Mouse (Mus musculus): ENCODE measurements around the gene Sptbn4. TPM values are rescaled to one million over a fixed set of nuclear protein-coding genes. Genes with fewer than 3 reads are reported as not detected.
A peak's percentile ranks its signal among the peaks of the same experiment; 100 is the strongest.

The Sptbn4 gene
- total RNA-seq, 1 experiment, result 9.1 TPM

- Histone ChIP-seq H3K9me3 (ENCODE audit: control insufficient read depth, insufficient read depth, low read depth, low read length) (no peaks in the 10 kb centered on the region), H3K4me1 (ENCODE audit: control insufficient read depth in 2 of 2, insufficient read depth in 2 of 2, low read length in 2 of 2, poor library complexity in 1 of 2) (peaks cover 14 to 24% of the 10 kb centered on the region in 2 experiments; a peak in 3 of 4 replicates), H3K27ac (ENCODE audit: insufficient read depth, low read depth, low read length, poor library complexity, severe bottlenecking) (peak overlapping the region; percentile 91), H3K4me3 (ENCODE audit: insufficient read depth in 1 of 2, low read depth in 1 of 2, low read length in 2 of 2, poor library complexity in 1 of 2, severe bottlenecking in 1 of 2) (peak overlapping the region; percentile 69 to 76), H3K9ac (ENCODE audit: insufficient read depth, low read depth, low read length, poor library complexity, severe bottlenecking) (peak overlapping the region; percentile 87), H3K36me3 (ENCODE audit: control insufficient read depth, insufficient read depth, low read length, poor library complexity, severe bottlenecking) (peaks cover 8% of the 10 kb centered on the region; the same call in 1 of the 2 replicates)
- TF ChIP-seq ZNF384 (IDR thresholded peaks at IDR 0.05; ENCODE audit: low read depth, low read length) (0 out of 2 replicates have a peak, but pooled peaks have one; percentile 3), CHD2 (IDR thresholded peaks at IDR 0.05; ENCODE audit: low read depth, low read length) (0 out of 2 replicates have a peak, but pooled peaks have one; percentile 4), MAFK (IDR thresholded peaks at IDR 0.05; ENCODE audit: insufficient read depth, low read depth, low read length) (no peak), HCFC1 (IDR thresholded peaks at IDR 0.05; ENCODE audit: borderline replicate concordance, insufficient read depth, low read length) (no peak), ZC3H11A (IDR thresholded peaks at IDR 0.05; ENCODE audit: borderline replicate concordance, low read depth, low read length) (no peak)
- in situ Hi-C loops (cut with MboI; ENCODE audit: low sequenced_read_pairs in 2 of 2, unreplicated experiment in 2 of 2), result no loop called here
- peak; percentile 100 for DNase-seq (ENCODE audit: low read depth, low spot score)
Measured at GRCm38 (mm10) chr7:27330709-27331540, 116.6 kb downstream of the Sptbn4 start.

GRCm38 (mm10) chr7:27329981-27330380, 117.5 kb downstream of the Sptbn4 start:
- no peaks in the 10 kb centered on the region for H3K9me3 ChIP-seq (ENCODE audit: control insufficient read depth, insufficient read depth, low read depth, low read length)
- H3K4me3 ChIP-seq (ENCODE audit: insufficient read depth in 1 of 2, low read depth in 1 of 2, low read length in 2 of 2, poor library complexity in 1 of 2, severe bottlenecking in 1 of 2), result peak overlapping the region; percentile 69 to 76
- no peak for DNase-seq (ENCODE audit: low read depth, low spot score)
- peaks cover 16 to 29% of the 10 kb centered on the region in 2 experiments; a peak in 3 of 4 replicates for H3K4me1 ChIP-seq (ENCODE audit: control insufficient read depth in 2 of 2, insufficient read depth in 2 of 2, low read length in 2 of 2, poor library complexity in 1 of 2)
- peak overlapping the region; percentile 92 for H3K9ac ChIP-seq (ENCODE audit: insufficient read depth, low read depth, low read length, poor library complexity, severe bottlenecking)
- H3K36me3 ChIP-seq (ENCODE audit: control insufficient read depth, insufficient read depth, low read length, poor library complexity, severe bottlenecking), result peaks cover 8% of the 10 kb centered on the region; the same call in 1 of the 2 replicates
- in situ Hi-C loops (cut with MboI; ENCODE audit: low sequenced_read_pairs in 2 of 2, unreplicated experiment in 2 of 2), result no loop called here
- H3K27ac ChIP-seq (ENCODE audit: insufficient read depth, low read depth, low read length, poor library complexity, severe bottlenecking), result peak overlapping the region; percentile 59; the same call in 1 of the 2 replicates
- TF ChIP-seq ZC3H11A (IDR thresholded peaks at IDR 0.05; ENCODE audit: borderline replicate concordance, low read depth, low read length) (no peak), ZNF384 (IDR thresholded peaks at IDR 0.05; ENCODE audit: low read depth, low read length) (no peak), HCFC1 (IDR thresholded peaks at IDR 0.05; ENCODE audit: borderline replicate concordance, insufficient read depth, low read length) (no peak), MAFK (IDR thresholded peaks at IDR 0.05; ENCODE audit: insufficient read depth, low read depth, low read length) (no peak), CHD2 (IDR thresholded peaks at IDR 0.05; ENCODE audit: low read depth, low read length) (no peak)

- in situ Hi-C loops (cut with MboI; ENCODE audit: low sequenced_read_pairs in 2 of 2, unreplicated experiment in 2 of 2), result no loop called here
- Histone ChIP-seq H3K9me3 (ENCODE audit: control insufficient read depth, insufficient read depth, low read depth, low read length) (no peaks in the 10 kb centered on the region), H3K27ac (ENCODE audit: insufficient read depth, low read depth, low read length, poor library complexity, severe bottlenecking) (peak overlapping the region; percentile 59; the same call in 1 of the 2 replicates), H3K9ac (ENCODE audit: insufficient read depth, low read depth, low read length, poor library complexity, severe bottlenecking) (peak overlapping the region; percentile 92), H3K4me1 (ENCODE audit: control insufficient read depth in 2 of 2, insufficient read depth in 2 of 2, low read length in 2 of 2, poor library complexity in 1 of 2) (peaks cover 16 to 31% of the 10 kb centered on the region in 2 experiments; a peak in 3 of 4 replicates), H3K36me3 (ENCODE audit: control insufficient read depth, insufficient read depth, low read length, poor library complexity, severe bottlenecking) (peaks cover 11% of the 10 kb centered on the region), H3K4me3 (ENCODE audit: insufficient read depth in 1 of 2, low read depth in 1 of 2, low read length in 2 of 2, poor library complexity in 1 of 2, severe bottlenecking in 1 of 2) (peak overlapping the region; percentile 69 to 76)
- DNase-seq (ENCODE audit: low read depth, low spot score), result no peak
- TF ChIP-seq HCFC1 (IDR thresholded peaks at IDR 0.05; ENCODE audit: borderline replicate concordance, insufficient read depth, low read length), result no peak
- no peak for TF ChIP-seq ZNF384 (IDR thresholded peaks at IDR 0.05; ENCODE audit: low read depth, low read length)
- TF ChIP-seq ZC3H11A (IDR thresholded peaks at IDR 0.05; ENCODE audit: borderline replicate concordance, low read depth, low read length), result peak; percentile 22; the same call in 1 of the 2 replicates
- no peak for TF ChIP-seq MAFK (IDR thresholded peaks at IDR 0.05; ENCODE audit: insufficient read depth, low read depth, low read length)
- no peak for TF ChIP-seq CHD2 (IDR thresholded peaks at IDR 0.05; ENCODE audit: low read depth, low read length)
Measured at GRCm38 (mm10) chr7:27329326-27329947, 118.0 kb downstream of the Sptbn4 start.

- TF ChIP-seq ZC3H11A (IDR thresholded peaks at IDR 0.05; ENCODE audit: borderline replicate concordance, low read depth, low read length), result no peak
- TF ChIP-seq HCFC1 (IDR thresholded peaks at IDR 0.05; ENCODE audit: borderline replicate concordance, insufficient read depth, low read length), result no peak
- TF ChIP-seq ZNF384 (IDR thresholded peaks at IDR 0.05; ENCODE audit: low read depth, low read length), result no peak
- no peak for TF ChIP-seq CHD2 (IDR thresholded peaks at IDR 0.05; ENCODE audit: low read depth, low read length)
- TF ChIP-seq MAFK (IDR thresholded peaks at IDR 0.05; ENCODE audit: insufficient read depth, low read depth, low read length), result no peak
- Histone ChIP-seq H3K9me3 (ENCODE audit: control insufficient read depth, insufficient read depth, low read depth, low read length) (no peaks in the 10 kb centered on the region), H3K4me1 (ENCODE audit: control insufficient read depth in 2 of 2, insufficient read depth in 2 of 2, low read length in 2 of 2, poor library complexity in 1 of 2) (peaks cover 16 to 27% of the 10 kb centered on the region in 2 experiments; a peak in 3 of 4 replicates), H3K27ac (ENCODE audit: insufficient read depth, low read depth, low read length, poor library complexity, severe bottlenecking) (no peak overlapping the region), H3K4me3 (ENCODE audit: insufficient read depth in 1 of 2, low read depth in 1 of 2, low read length in 2 of 2, poor library complexity in 1 of 2, severe bottlenecking in 1 of 2) (peak overlapping the region in 1 of 2 experiments; percentile 76; a peak in 2 of 4 replicates), H3K36me3 (ENCODE audit: control insufficient read depth, insufficient read depth, low read length, poor library complexity, severe bottlenecking) (peaks cover 19% of the 10 kb centered on the region), H3K9ac (ENCODE audit: insufficient read depth, low read depth, low read length, poor library complexity, severe bottlenecking) (peak overlapping the region; percentile 10; the same call in 1 of the 2 replicates)
- DNase-seq (ENCODE audit: low read depth, low spot score), result no peak
- in situ Hi-C loops (cut with MboI; ENCODE audit: low sequenced_read_pairs in 2 of 2, unreplicated experiment in 2 of 2), result no loop called here
Measured at GRCm38 (mm10) chr7:27328648-27329047, 118.8 kb downstream of the Sptbn4 start.

Measured in ES-E14 (cell line).